Mouse (Mus musculus): Measurements from ENCODE around the gene Defb20.
A peak's percentile ranks its signal among the peaks of the same experiment; 100 is the strongest.

Defb20 gene

DNA sequence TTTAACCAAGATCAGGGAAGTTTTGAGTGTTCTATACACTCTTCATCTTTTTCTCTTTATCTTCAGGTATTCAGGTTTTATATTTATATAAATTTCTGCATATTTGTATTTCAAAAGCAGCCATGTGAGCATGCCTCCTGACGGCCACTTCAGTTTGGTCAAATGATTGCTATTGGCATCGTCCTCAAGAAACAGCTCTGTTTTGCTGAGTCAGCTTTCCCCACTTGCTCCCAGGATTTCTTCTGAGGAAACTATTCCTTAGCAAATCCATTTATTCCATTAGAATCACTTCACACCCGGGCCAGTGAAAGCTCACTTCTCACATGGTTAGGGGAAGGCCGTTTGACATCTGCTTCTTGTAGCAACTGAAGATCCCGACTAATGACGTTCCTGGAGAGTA, 21.2 kb downstream of the Defb20 start:
- no peak for DNase-seq (ENCODE audit: low spot score in 2 of 2)

DNA sequence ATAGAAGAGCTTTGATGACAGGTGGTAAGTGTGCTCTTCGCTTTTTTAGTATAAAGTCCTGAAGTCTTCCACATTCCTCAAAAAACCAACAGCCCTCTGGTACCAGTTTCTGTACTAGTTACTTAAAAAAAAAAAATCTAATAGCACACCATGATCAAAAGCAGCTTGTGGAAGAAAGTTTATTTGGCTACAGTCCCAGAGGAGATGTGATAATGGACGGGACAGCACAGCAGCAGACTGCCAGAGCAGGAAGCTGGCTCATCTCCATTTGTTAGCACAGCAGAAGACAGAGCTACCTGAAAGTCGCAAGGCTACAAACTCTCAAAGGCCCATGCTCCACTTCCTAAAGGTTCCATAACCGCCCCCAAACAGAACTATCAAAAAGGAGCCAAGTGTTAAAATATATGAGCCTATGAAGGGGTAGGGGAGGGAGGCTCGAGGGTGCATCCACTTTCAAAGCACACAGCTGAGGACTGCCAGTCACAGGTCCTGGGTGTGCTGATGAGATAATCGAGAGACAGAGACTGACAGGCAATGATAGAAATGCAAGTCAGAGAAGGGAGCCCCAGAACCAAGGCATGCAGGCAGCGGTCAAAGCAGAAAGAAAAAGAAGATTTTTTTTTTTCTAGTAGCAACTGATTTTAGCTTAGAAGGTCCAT, 23.5 kb downstream of the Defb20 start:
- DNase-seq (ENCODE audit: low spot score in 2 of 2), result peak in 1 of 2 experiments; percentile 15

GRCm38 (mm10) chr2:152500863-152501229, 24.0 kb downstream of the Defb20 start:
- DNase-seq (ENCODE audit: low spot score in 2 of 2), result peak in 1 of 2 experiments; percentile 16

DNA sequence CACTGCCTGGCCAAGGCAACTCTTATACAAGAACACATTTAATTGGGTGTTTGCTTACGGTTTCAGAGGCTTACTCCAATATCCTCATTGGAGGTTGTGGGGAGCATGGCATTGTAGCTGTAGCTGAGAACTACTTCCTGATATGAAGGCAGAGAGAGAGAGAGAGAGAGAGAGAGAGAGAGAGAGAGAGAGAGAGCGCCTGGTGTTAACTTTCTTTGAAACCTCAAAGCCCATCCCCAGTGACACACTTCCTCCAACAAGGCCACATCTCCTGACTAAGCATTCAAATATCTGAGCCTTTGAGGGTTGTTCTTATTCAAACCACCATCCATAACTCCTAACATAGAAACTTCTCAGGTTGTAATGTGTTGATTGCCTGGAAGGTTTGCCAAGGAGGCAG, 27.1 kb downstream of the Defb20 start:
- DNase-seq (ENCODE audit: low spot score in 2 of 2), result no peak

- no peak for DNase-seq (ENCODE audit: low spot score in 2 of 2)
Measured at GRCm38 (mm10) chr2:152511592-152511991, 34.7 kb downstream of the Defb20 start, which contains the start of gene Defb26. Gene Defb26, minus strand, starts transcription at chr2:152511692.

DNA sequence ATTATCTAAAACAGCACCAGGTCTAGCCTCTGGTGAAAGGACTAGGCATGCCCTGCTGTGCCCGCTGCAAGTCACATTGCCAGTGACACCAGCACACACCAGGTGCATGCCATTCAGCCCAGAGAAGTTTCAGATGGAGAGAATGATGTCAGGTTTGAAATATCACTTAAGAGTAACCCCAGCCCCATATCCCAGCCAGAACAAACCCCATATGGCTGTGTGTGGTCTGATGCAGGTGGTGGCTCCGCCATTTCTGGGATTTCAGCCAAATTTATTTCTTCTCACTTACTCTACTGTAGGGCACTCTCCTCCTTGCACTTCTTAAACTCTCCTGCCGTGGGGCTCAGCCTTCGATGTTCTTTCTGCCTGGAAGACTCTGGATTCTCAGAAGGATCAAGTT, 39.2 kb downstream of the Defb20 start:
- no peak for DNase-seq (ENCODE audit: low spot score in 2 of 2)

DNA sequence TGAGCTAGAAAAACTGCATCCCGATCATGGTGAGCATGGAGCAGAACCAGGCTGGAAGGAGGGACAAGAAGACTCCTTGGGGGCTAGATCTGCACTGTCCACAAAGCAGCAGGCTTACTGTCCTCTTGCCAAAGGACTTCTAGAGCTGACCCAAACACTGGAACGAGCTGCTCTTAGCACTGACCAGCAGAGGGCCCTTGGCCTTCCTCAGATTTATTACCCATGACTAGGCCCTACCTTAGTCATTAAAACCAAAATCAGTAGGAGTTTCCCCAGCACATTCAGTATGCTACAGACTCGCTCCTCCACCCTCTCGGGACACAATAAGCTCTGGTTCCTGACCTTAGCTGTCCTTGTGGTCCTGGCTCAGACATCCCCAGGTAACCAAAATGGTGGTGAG, 41.1 kb downstream of the Defb20 start, which contains the start of gene Defb28:
Gene Defb28 (plus strand): TSS at position 275 of the 400 bp plus-strand sequence.
- DNase-seq (ENCODE audit: low spot score in 2 of 2), result no peak
